Mouse (Mus musculus) CH12.LX (cell line): ENCODE measurements around the gene Fads2. TPM values are rescaled to one million over a fixed set of nuclear protein-coding genes. Genes with fewer than 3 reads are reported as not detected.

Experiments
- DNase-seq: peaks from one replicate; pipeline ENCODE4 v3.0.0-alpha.2; 2013; ENCODE audit errors: extremely low read depth
- H3K27ac ChIP-seq: 2 replicates; pipeline ENCODE4 v1.5.1; 2012; ENCODE audit warnings: low read depth, mild to moderate bottlenecking, control low read depth, moderate library complexity; ENCODE audit not compliant: insufficient read depth
- H3K27me3 ChIP-seq: replicated peaks from 2 replicates; pipeline ENCODE3; 2012; ENCODE audit warnings: inconsistent platforms
- H3K36me3 ChIP-seq, 2 experiments: replicated peaks in 1 of 2; 2 replicates each; pipeline versions ENCODE3 to v1.6.1; 2012; ENCODE audit warnings: inconsistent platforms in 1 of 2, low read length in 1 of 2, mild to moderate bottlenecking in 1 of 2, mixed read lengths in 1 of 2, moderate library complexity in 1 of 2; ENCODE audit not compliant: control insufficient read depth in 1 of 2, insufficient read depth in 1 of 2
- H3K4me1 ChIP-seq, 2 experiments: 2 replicates each; pipeline ENCODE4 v1.6.1; 2012; ENCODE audit warnings: inconsistent platforms in 1 of 2, moderate library complexity in 1 of 2; ENCODE audit not compliant: insufficient read depth in 2 of 2, control insufficient read depth in 1 of 2
- H3K4me2 ChIP-seq: 2 replicates; pipeline ENCODE4 v1.6.1; 2012; ENCODE audit warnings: low read depth, mild to moderate bottlenecking, control low read depth; ENCODE audit not compliant: poor library complexity, insufficient read depth, severe bottlenecking
- H3K4me3 ChIP-seq, 3 experiments: fragments of 150-350 bp in 1 of 3; sonication (generic) in 1 of 3; replicated peaks in 1 of 3; 2 replicates each; pipeline versions ENCODE3 to v1.5.1; 2011 to 2012; ENCODE audit warnings: low read depth in 2 of 3, low read length in 2 of 3, mild to moderate bottlenecking in 2 of 3, moderate library complexity in 2 of 3, control low read depth in 1 of 3, improper control_type of control experiment in 1 of 3, inconsistent platforms in 1 of 3, mixed read lengths in 1 of 3; ENCODE audit not compliant: poor library complexity in 1 of 3
- H3K79me2 ChIP-seq: replicated peaks from 2 replicates; pipeline ENCODE4 v1.6.1; 2012; ENCODE audit warnings: mild to moderate bottlenecking, moderate library complexity; ENCODE audit not compliant: control insufficient read depth, poor library complexity, insufficient read depth, severe bottlenecking; ENCODE audit errors: extremely low read depth
- H3K9ac ChIP-seq: 2 replicates; pipeline ENCODE4 v1.6.1; 2012; ENCODE audit warnings: low read depth, mild to moderate bottlenecking, control low read depth, moderate library complexity; ENCODE audit not compliant: insufficient read depth
- H3K9me3 ChIP-seq: replicated peaks from 2 replicates; pipeline ENCODE3; 2012; ENCODE audit warnings: low read length, inconsistent platforms, mixed read lengths
- CHD1 ChIP-seq: IDR thresholded peaks from 2 replicates; pipeline ENCODE4 v1.6.1; 2012; ENCODE audit warnings: low read depth, low read length, improper control_type of control experiment, inconsistent platforms
- CHD2 ChIP-seq: IDR thresholded peaks from 2 replicates; pipeline ENCODE4 v1.6.1; 2011; ENCODE audit warnings: low read length, improper control_type of control experiment
- E2F4 ChIP-seq: IDR thresholded peaks from 2 replicates; pipeline ENCODE4 v1.6.1; 2011; ENCODE audit warnings: low read depth, low read length, improper control_type of control experiment; ENCODE audit not compliant: insufficient replicate concordance
- EP300 ChIP-seq: IDR thresholded peaks from 2 replicates; pipeline ENCODE4 v1.6.1; 2011; ENCODE audit warnings: low read length, improper control_type of control experiment
- GABPA ChIP-seq: IDR thresholded peaks from 2 replicates; pipeline ENCODE4 v1.6.1; 2012; ENCODE audit warnings: low read depth, low read length, improper control_type of control experiment, inconsistent platforms; ENCODE audit not compliant: insufficient replicate concordance
- JUN ChIP-seq: IDR thresholded peaks from 2 replicates; pipeline ENCODE4 v1.6.1; 2011; ENCODE audit warnings: low read depth, mild to moderate bottlenecking, low read length, improper control_type of control experiment, moderate library complexity; ENCODE audit not compliant: insufficient read depth
- JUND ChIP-seq: conservative IDR thresholded peaks from 2 replicates; pipeline ENCODE4 v1.6.1; 2011; ENCODE audit warnings: low read depth, low read length, improper control_type of control experiment
- KAT2A ChIP-seq: IDR thresholded peaks from 2 replicates; pipeline ENCODE4 v1.6.1; 2012; ENCODE audit warnings: low read length, improper control_type of control experiment, inconsistent platforms; ENCODE audit not compliant: insufficient replicate concordance
- MAFK ChIP-seq: IDR thresholded peaks from 2 replicates; pipeline ENCODE4 v1.6.1; 2011; ENCODE audit warnings: low read length, improper control_type of control experiment; ENCODE audit not compliant: insufficient replicate concordance
- MAX ChIP-seq: IDR thresholded peaks from 2 replicates; pipeline ENCODE4 v1.6.1; 2011; ENCODE audit warnings: low read length, improper control_type of control experiment
- MAZ ChIP-seq: IDR thresholded peaks from 2 replicates; pipeline ENCODE4 v1.6.1; 2012; ENCODE audit warnings: low read depth, mild to moderate bottlenecking, inconsistent platforms, low read length, improper control_type of control experiment, moderate library complexity
- MEF2A ChIP-seq: IDR thresholded peaks from 2 replicates; pipeline ENCODE4 v1.6.1; 2014; ENCODE audit warnings: low read depth, mild to moderate bottlenecking, inconsistent platforms, low read length, improper control_type of control experiment, borderline replicate concordance
- NELFE ChIP-seq: IDR thresholded peaks from 2 replicates; pipeline ENCODE4 v1.6.1; 2011; ENCODE audit warnings: low read depth, low read length, improper control_type of control experiment
- POLR2A ChIP-seq: IDR thresholded peaks from 2 replicates; pipeline ENCODE4 v1.6.1; 2011; ENCODE audit warnings: low read depth, mild to moderate bottlenecking, improper control_type of control experiment, low read length
- RAD21 ChIP-seq: IDR thresholded peaks from 2 replicates; pipeline ENCODE4 v1.6.1; 2011; ENCODE audit warnings: low read depth, mild to moderate bottlenecking, low read length, improper control_type of control experiment, moderate library complexity
- RCOR1 ChIP-seq: conservative IDR thresholded peaks from 2 replicates; pipeline ENCODE4 v1.6.1; 2012; ENCODE audit warnings: low read depth, mild to moderate bottlenecking, inconsistent platforms, low read length, improper control_type of control experiment
- SMC3 ChIP-seq: IDR thresholded peaks from 2 replicates; pipeline ENCODE4 v1.6.1; 2011; ENCODE audit warnings: low read depth, low read length, improper control_type of control experiment
- USF2 ChIP-seq: conservative IDR thresholded peaks from 2 replicates; pipeline ENCODE4 v1.6.1; 2011; ENCODE audit warnings: low read depth, low read length, improper control_type of control experiment
- ZMIZ1 ChIP-seq: IDR thresholded peaks from 2 replicates; pipeline ENCODE4 v1.6.1; 2012; ENCODE audit warnings: low read depth, mild to moderate bottlenecking, inconsistent platforms, low read length, improper control_type of control experiment
- ZNF384 ChIP-seq: IDR thresholded peaks from 2 replicates; pipeline ENCODE4 v1.6.1; 2012; ENCODE audit warnings: low read depth, low read length, improper control_type of control experiment, inconsistent platforms
- dilution Hi-C: fragments of 300-500 bp; cut with MboI; formaldehyde crosslinking; loops from 2 replicates; pipeline ENCODE4 v1.14.3; 2020; ENCODE audit warnings: low sequenced_read_pairs; ENCODE audit not compliant: extremely low pct_unique_long_range_greater_than_20kb, extremely low pct_ligation_motif_present
- in situ Hi-C: fragments of 300-500 bp; cut with MboI; formaldehyde crosslinking; loops from 3 replicates; pipeline ENCODE4 v1.14.3; 2019; ENCODE audit warnings: low sequenced_read_pairs, low pct_ligation_motif_present, low pct_unique_long_range_greater_than_20kb, mixed read lengths
- polyA plus RNA-seq: library from polyadenylated mRNA; unstranded; fragments of >175 nt; gene quantifications from 2 replicates; pipeline ENCODE4 v1.2.1, GENCODE M21; 2012; ENCODE audit warnings: low read depth; ENCODE audit not compliant: insufficient read length
- total RNA-seq, 2 experiments: library from RNA; depleted of rRNA; stranded (reverse); fragments of 300-350 nt in 1 of 2; fragments of >200 nt in 1 of 2; gene quantifications; 2 replicates each; pipeline ENCODE4 v1.2.3; 2012 to 2014

Gene Fads2
- total and polyA plus RNA-seq, 3 experiments = 1.7 to 8.1 (median 1.8) TPM

DNA sequence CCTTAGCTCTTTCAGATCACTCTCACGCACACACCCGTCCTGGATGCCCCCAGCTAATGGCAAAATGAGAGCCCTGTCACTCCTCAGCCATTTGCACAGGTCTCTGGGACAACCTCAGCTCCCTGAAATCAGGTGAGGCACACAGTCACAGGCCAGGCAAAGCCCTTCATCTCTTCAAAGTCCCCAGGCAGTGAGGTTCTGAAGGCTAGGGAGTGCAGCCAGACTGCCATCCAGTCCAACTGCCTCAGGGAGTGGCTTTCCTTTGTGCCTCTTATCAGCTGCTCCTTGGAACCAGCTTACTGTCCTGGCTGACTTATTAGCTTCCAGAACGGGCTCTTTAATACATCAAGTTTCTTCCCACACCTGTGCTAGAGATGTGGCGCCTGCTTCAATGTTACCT, 6.9 kb downstream of the Fads2 start:
- H3K27ac ChIP-seq = no peak overlapping the region
- no peaks in the 10 kb centered on the region for H3K36me3 ChIP-seq
- dilution Hi-C loops = no loop called here
- no peaks in the 10 kb centered on the region for H3K27me3 ChIP-seq
- H3K9ac ChIP-seq = no peak overlapping the region
- H3K4me2 ChIP-seq = no peak overlapping the region
- H3K9me3 ChIP-seq = no peaks in the 10 kb centered on the region
- TF ChIP-seq NELFE (no peak), USF2 (no peak), POLR2A (no peak)
- H3K4me3 ChIP-seq = no peak overlapping the region
- no peaks in the 10 kb centered on the region for H3K4me1 ChIP-seq
- no peaks in the 10 kb centered on the region for H3K79me2 ChIP-seq
- DNase-seq = no peak
- in situ Hi-C loops = no loop called here

DNA sequence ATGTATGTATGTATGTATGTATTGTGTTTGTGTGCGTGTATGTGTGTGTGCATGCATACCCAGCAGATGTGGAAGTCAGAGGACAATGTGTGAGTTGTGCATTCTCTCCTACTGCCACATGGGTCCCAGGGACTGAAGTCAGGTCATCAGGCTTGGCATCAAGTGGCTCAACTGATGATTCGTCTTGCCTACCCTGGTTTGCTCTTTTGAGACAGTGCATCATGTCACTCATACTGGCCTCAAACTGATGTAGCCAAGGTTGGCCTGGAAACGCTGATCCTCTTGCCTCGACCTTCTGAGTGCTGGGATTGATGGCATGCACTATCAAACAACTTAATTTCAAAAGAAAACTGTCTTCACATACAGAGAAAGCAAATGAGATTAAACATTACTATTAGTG, 7.7 kb downstream of the Fads2 start:
- Histone ChIP-seq H3K9ac (no peak overlapping the region), H3K79me2 (no peaks in the 10 kb centered on the region), H3K4me1 (no peaks in the 10 kb centered on the region), H3K27me3 (no peaks in the 10 kb centered on the region), H3K4me3 (no peak overlapping the region), H3K4me2 (no peak overlapping the region), H3K27ac (no peak overlapping the region), H3K9me3 (no peaks in the 10 kb centered on the region), H3K36me3 (no peaks in the 10 kb centered on the region)
- DNase-seq = no peak
- dilution Hi-C loops = no loop called here
- TF ChIP-seq E2F4 = no peak
- no peak for TF ChIP-seq RCOR1
- TF ChIP-seq EP300 = no peak
- TF ChIP-seq MEF2A = no peak
- TF ChIP-seq MAX = no peak
- no peak for TF ChIP-seq CHD1
- no peak for TF ChIP-seq JUND
- TF ChIP-seq ZNF384 = no peak
- no peak for TF ChIP-seq GABPA
- no peak for TF ChIP-seq MAFK
- TF ChIP-seq MAZ = no peak
- no peak for TF ChIP-seq JUN
- TF ChIP-seq KAT2A = no peak
- no peak for TF ChIP-seq CHD2
- in situ Hi-C loops = no loop called here

GRCm38 (mm10) chr19:10086976-10087375, 14.6 kb downstream of the Fads2 start:
- dilution Hi-C loops = no loop called here
- no peaks in the 10 kb centered on the region for H3K36me3 ChIP-seq
- H3K4me1 ChIP-seq = no peaks in the 10 kb centered on the region

More at GRCm38 (mm10) chr19:10086976-10087375, 14.6 kb downstream of the Fads2 start:
- no peak for DNase-seq
- Histone ChIP-seq H3K4me3 (no peak overlapping the region), H3K4me2 (no peak overlapping the region), H3K9me3 (no peaks in the 10 kb centered on the region), H3K79me2 (no peaks in the 10 kb centered on the region), H3K9ac (no peak overlapping the region)
- TF ChIP-seq ZMIZ1 (no peak), ZNF384 (no peak), SMC3 (no peak), RAD21 (no peak)
- TF ChIP-seq, all 38 proteins: peak for 0
- Histone ChIP-seq H3K27me3 (no peaks in the 10 kb centered on the region), H3K27ac (no peak overlapping the region)
- in situ Hi-C loops = no loop called here
